Mouse (Mus musculus) cerebellum, adult 2 months (tissue): ENCODE measurements around the gene Gm17018.

Experiments used
- CTCF ChIP-seq: fragments of 200-500 bp; IDR thresholded peaks from 2 replicates; pipeline ENCODE4 v1.5.1; 2011; ENCODE audit warnings: low read depth, mild to moderate bottlenecking, control low read depth, low read length, moderate library complexity, borderline replicate concordance; ENCODE audit not compliant: insufficient read depth
- POLR2A ChIP-seq: fragments of 200-500 bp; IDR thresholded peaks from 2 replicates; pipeline ENCODE4 v1.6.1; 2011; ENCODE audit warnings: low read length, control low read depth, borderline replicate concordance; ENCODE audit not compliant: insufficient read depth

- TF ChIP-seq CTCF, result no peak
- TF ChIP-seq POLR2A, result no peak
Observed at GRCm38 (mm10) chr19:45573033-45573432, 12.6 kb downstream of the Gm17018 start.
